Comparison of ENCODE assay signal across 8 mouse cellular contexts in the genomic region with DNA sequence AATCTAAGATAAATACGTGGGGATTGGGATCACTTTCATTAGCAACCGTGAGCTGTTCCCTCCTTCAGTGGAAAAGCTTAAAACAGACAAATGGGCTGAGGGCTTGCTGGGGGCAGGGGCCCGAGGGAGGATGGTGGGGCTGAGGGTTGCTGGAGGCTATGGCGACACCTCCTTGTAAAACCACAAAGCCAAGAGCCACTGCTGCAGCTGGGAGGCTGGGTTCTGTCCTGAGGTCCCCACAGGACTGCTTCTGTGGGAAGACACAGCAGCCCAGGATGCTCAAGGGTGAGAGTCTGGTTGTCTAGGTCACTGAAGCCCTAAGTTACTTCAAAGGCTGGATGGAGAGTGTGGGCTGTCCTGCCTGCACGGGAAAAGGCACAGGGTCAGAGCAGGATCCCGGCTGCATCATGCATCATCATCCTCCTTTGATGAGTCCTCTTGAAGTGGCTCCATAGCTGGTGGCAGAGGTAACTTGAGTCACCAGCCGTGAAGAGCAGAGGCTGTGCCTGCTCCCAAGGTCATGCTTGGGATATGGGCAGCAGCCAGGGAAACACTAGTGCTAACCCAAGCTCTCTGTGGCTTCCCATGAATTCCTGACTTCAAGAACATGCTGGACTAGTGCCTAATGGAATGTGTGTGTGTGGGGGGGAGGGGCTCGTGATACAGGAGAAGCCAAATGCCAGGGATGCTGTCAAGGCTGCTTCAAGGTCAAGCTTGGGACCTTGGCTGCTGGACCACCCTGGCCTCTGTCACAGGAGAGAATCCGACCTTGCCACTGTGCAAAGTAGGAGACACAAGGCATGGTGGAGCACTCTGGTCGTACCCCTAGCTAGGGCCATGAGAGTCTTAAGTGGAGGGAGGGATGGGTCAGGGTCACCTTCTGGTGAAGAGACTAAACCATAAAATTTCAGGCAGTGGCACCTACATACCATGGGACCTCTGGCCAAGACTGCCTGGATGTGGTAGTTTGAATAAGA. TPM values are rescaled to one million over a fixed set of nuclear protein-coding genes. Genes with fewer than 3 reads are reported as not detected.
DNase-seq lines count a peak whose midpoint lies in the region; ATAC-seq lines count a peak whose summit lies in the region.
"Had no signal": no experiment of that assay in that cellular context is flagged by ENCODE, and none has a peak within 500 bp of the region (broad histone marks: within the 10 kb centered on the region; RNA-seq: fewer than 3 reads in every experiment).

No protein-coding gene starts in this region.

- peak overlapping the region; percentile 45; the same call in 1 of the 2 replicates for H3K27ac ChIP-seq in hindbrain, embryonic 12.5 days
- H3K27ac ChIP-seq in midbrain, embryonic 11.5 days (ENCODE audit: low read depth, low read length): no peak overlapping the region

- H3K9me3 ChIP-seq in hindbrain, embryonic 12.5 days (replicated peaks): no peaks in the 10 kb centered on the region
- no peaks in the 10 kb centered on the region; the same call in 1 of the 2 replicates for H3K9me3 ChIP-seq in midbrain, embryonic 11.5 days (ENCODE audit: control insufficient read depth, low read length)

- no peaks in the 10 kb centered on the region for H3K27me3 ChIP-seq in hindbrain, embryonic 12.5 days
- no peaks in the 10 kb centered on the region; the same call in 1 of the 2 replicates for H3K27me3 ChIP-seq in midbrain, embryonic 11.5 days (ENCODE audit: control insufficient read depth, insufficient read depth, low read length)

- no peak overlapping the region for H3K4me3 ChIP-seq in hindbrain, embryonic 12.5 days
- H3K4me3 ChIP-seq in midbrain, embryonic 11.5 days (ENCODE audit: low read depth, low read length): no peak overlapping the region
- H3K4me3 ChIP-seq: myocyte had no signal

- H3K36me3 ChIP-seq in hindbrain, embryonic 12.5 days: no peaks in the 10 kb centered on the region
- no peaks in the 10 kb centered on the region for H3K36me3 ChIP-seq in midbrain, embryonic 11.5 days (ENCODE audit: control insufficient read depth, insufficient read depth, low read length)

- peaks cover 14% of the 10 kb centered on the region for H3K4me1 ChIP-seq in hindbrain, embryonic 12.5 days
- H3K4me1 ChIP-seq in midbrain, embryonic 11.5 days (ENCODE audit: control insufficient read depth, insufficient read depth, low read length): peaks cover 19% of the 10 kb centered on the region

- H3K4me2 ChIP-seq in hindbrain, embryonic 12.5 days (replicated peaks): peak overlapping the region; percentile 39
- H3K4me2 ChIP-seq in midbrain, embryonic 11.5 days: peak overlapping the region; percentile 12; the same call in 1 of the 2 replicates

- ATAC-seq in hindbrain, embryonic 12.5 days (ENCODE audit: low FRiP score): peak; percentile 41
- ATAC-seq in midbrain, embryonic 11.5 days (ENCODE audit: low FRiP score): peak; percentile 47
- ATAC-seq in megakaryocyte, adult 5-6 weeks (ENCODE audit: poor library complexity, severe bottlenecking): no peak

- H3K9ac ChIP-seq in hindbrain, embryonic 12.5 days: no peak overlapping the region
- peak overlapping the region; percentile 1; the same call in 1 of the 2 replicates for H3K9ac ChIP-seq in midbrain, embryonic 11.5 days (ENCODE audit: low read length)

- 36% methylated on average over 10 of the region's 10 CpGs for WGBS in hindbrain, embryonic 12.5 days
- 27% methylated on average over 10 of the region's 10 CpGs for WGBS in midbrain, embryonic 11.5 days

- peak; percentile 22 for DNase-seq in R1 (ENCODE audit: low read depth, low spot score)
- DNase-seq in embryo, embryonic 11 days: peak; percentile 39
- DNase-seq in midbrain, embryonic 11.5 days (ENCODE audit: low spot score, missing footprints): peak; percentile 91
- DNase-seq in frontal cortex, postnatal 14 days (ENCODE audit: low spot score in 2 of 2): no peak
- DNase-seq in left cerebral cortex, adult 8-10 months (ENCODE audit: low spot score in 2 of 2): no peak

RNA-seq across cellular contexts. Expression of a gene that starts 22.7 kb away (rescaled TPM):
- 0.07 and 0.32 TPM in 2 replicates for polyA plus RNA-seq in hindbrain, embryonic 12.5 days (2016; fragmentation: Nextera tagmentation; extraction: Ambion mirVana)
- polyA plus RNA-seq in midbrain, embryonic 11.5 days (2014; fragmentation: Nextera tagmentation; extraction: Ambion mirVana): 0.18 and 0.59 TPM in 2 replicates
- total RNA-seq in megakaryocyte, adult 5-6 weeks (2015): not detected in 2 replicates
- total RNA-seq in megakaryocyte, adult 5-6 weeks (2017): 0.04 TPM in 1 of 2 replicates, not detected in the other
- under 1 TPM; 0.34 to 0.78 (median 0.43) TPM for total RNA-seq in left cerebral cortex, adult 8-10 months (2022)
- polyA plus RNA-seq: myocyte had no signal

Comparison
In these comparisons a context has a peak if more than half of its experiments do, and no peak if none do; other contexts are left out.
1. DNase-seq: peak in R1 (single experiment), embryo, embryonic 11 days (single experiment) and midbrain, embryonic 11.5 days (single experiment); none in frontal cortex, postnatal 14 days (0 of 2) and left cerebral cortex, adult 8-10 months (0 of 2).